Mouse (Mus musculus) kidney, adult 2 months (tissue): ENCODE data around the gene Pgs1. TPM values are rescaled to one million over a fixed set of nuclear protein-coding genes. Genes with fewer than 3 reads are reported as not detected.

Experiments
- DNase-seq: peaks from one replicate; pipeline ENCODE4 v3.0.0; 2021
- H3K27ac ChIP-seq: fragments of 200-500 bp; 2 replicates; pipeline ENCODE4 v1.5.1; 2012; ENCODE audit warnings: low read depth, low read length, control low read depth, inconsistent platforms; ENCODE audit not compliant: insufficient read depth
- H3K27me3 ChIP-seq: fragments of 200-500 bp; replicated peaks from 2 replicates; pipeline ENCODE4 v1.6.1; 2012; ENCODE audit warnings: mild to moderate bottlenecking, moderate library complexity, low read length, inconsistent platforms; ENCODE audit not compliant: control insufficient read depth, insufficient read depth
- H3K36me3 ChIP-seq: fragments of 200-500 bp; 2 replicates; pipeline ENCODE4 v1.6.1; 2012; ENCODE audit warnings: mild to moderate bottlenecking, moderate library complexity, low read length, inconsistent platforms; ENCODE audit not compliant: control insufficient read depth, insufficient read depth
- H3K4me1 ChIP-seq: fragments of 200-500 bp; 2 replicates; pipeline ENCODE4 v1.6.1; 2011; ENCODE audit warnings: low read length; ENCODE audit not compliant: control insufficient read depth, insufficient read depth
- H3K4me3 ChIP-seq: fragments of 200-500 bp; 2 replicates; pipeline ENCODE4 v1.5.1; 2011; ENCODE audit warnings: mild to moderate bottlenecking, low read depth, low read length, control low read depth; ENCODE audit not compliant: insufficient read depth
- CTCF ChIP-seq: fragments of 200-500 bp; conservative IDR thresholded peaks from 2 replicates; pipeline ENCODE4 v1.5.1; 2011; ENCODE audit warnings: low read depth, mild to moderate bottlenecking, control low read depth, low read length, moderate library complexity, mixed read lengths; ENCODE audit not compliant: insufficient read depth, insufficient read length
- POLR2A ChIP-seq: fragments of 200-500 bp; IDR thresholded peaks from one replicate; pipeline ENCODE4 v1.6.1; 2011; ENCODE audit warnings: low read depth, low read length, control low read depth
- WGBS: fragments of 180-500 bp; shearing (Covaris S2); methylation state at CpG from one replicate; pipeline ENCODE4 v1.1.7; 2018; 5-methylcytosine and 5-hydroxymethylcytosine counted together
- polyA plus RNA-seq: library from polyadenylated mRNA; depleted of rRNA; stranded (reverse); fragments of >200 nt; gene quantifications from 2 replicates; pipeline ENCODE4 v1.2.3, GENCODE M21; 2012

Gene Pgs1
- polyA plus RNA-seq, 1 experiment = 29.7 TPM

GRCm38 (mm10) chr11:118004217-118004616, 18.1 kb downstream of the Pgs1 start:
- H3K4me1 ChIP-seq = peaks cover 15% of the 10 kb centered on the region
- 69% methylated on average over 5 of the region's 5 CpGs for WGBS
- peak overlapping the region; percentile 72 for H3K27ac ChIP-seq
- DNase-seq = peak; percentile 71
- H3K4me3 ChIP-seq = no peak overlapping the region
- H3K36me3 ChIP-seq = no peaks in the 10 kb centered on the region; the same call in 1 of the 2 replicates
- TF ChIP-seq CTCF = no peak
- no peak for TF ChIP-seq POLR2A
- no peaks in the 10 kb centered on the region for H3K27me3 ChIP-seq

DNA sequence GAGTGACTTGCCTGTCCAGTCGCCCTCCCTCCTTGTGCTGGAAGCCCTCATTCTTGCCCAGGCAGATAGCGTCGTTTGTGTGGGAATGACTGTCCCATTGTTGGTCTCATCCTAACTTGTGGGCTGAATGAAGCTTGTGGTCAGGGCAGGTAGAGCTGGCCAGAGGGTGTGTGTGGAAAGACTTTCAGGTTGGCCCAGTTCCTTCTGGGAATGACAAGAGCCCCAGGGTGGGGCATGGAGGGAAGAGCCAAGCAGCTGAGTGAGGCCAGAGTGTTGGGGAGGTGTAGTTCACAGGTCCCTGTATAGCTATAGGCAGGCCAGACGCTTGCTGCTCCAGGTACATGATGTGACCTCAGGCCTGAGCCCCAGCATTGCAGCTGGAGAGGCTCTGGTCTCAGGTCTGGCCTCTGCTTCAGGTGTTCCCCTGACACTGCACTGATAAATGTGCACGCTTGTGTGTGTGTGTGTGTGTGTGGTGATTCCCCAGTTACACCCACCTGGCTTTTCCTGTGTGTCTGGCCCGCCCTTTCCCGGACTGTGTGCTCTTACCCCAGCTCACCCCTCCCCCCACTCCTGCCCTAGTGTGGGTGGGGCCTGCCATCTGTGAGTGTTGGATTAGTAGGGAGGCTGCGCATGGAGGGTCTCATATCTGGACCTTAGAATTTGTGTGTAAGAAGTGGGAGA, 21.5 kb downstream of the Pgs1 start:
- H3K36me3 ChIP-seq = no peaks in the 10 kb centered on the region
- peaks cover 25% of the 10 kb centered on the region for H3K4me1 ChIP-seq
- no peak for DNase-seq

GRCm38 (mm10) chr11:118008144-118008805, 22.2 kb downstream of the Pgs1 start:
- Histone ChIP-seq H3K27me3 (no peaks in the 10 kb centered on the region), H3K4me3 (no peak overlapping the region), H3K4me1 (peaks cover 25% of the 10 kb centered on the region), H3K27ac (no peak overlapping the region), H3K36me3 (no peaks in the 10 kb centered on the region)
- WGBS = 55% methylated on average over 5 of the region's 5 CpGs
- DNase-seq = no peak
- no peak for TF ChIP-seq POLR2A
- TF ChIP-seq CTCF = no peak

More for the DNA sequence above, 21.5 kb downstream of the Pgs1 start:
- TF ChIP-seq CTCF (no peak), POLR2A (no peak)
- Histone ChIP-seq H3K27me3 (no peaks in the 10 kb centered on the region), H3K27ac (no peak overlapping the region), H3K4me3 (no peak overlapping the region)
- WGBS = 83% methylated on average over 8 of the region's 8 CpGs

GRCm38 (mm10) chr11:118008843-118009242, 22.8 kb downstream of the Pgs1 start:
- DNase-seq = no peak
- Histone ChIP-seq H3K4me1 (peaks cover 25% of the 10 kb centered on the region), H3K27ac (no peak overlapping the region), H3K4me3 (no peak overlapping the region), H3K36me3 (no peaks in the 10 kb centered on the region), H3K27me3 (no peaks in the 10 kb centered on the region)
- 83% methylated on average over 8 of the region's 8 CpGs for WGBS
- TF ChIP-seq POLR2A = no peak
- no peak for TF ChIP-seq CTCF

GRCm38 (mm10) chr11:118009865-118010571, 23.9 kb downstream of the Pgs1 start:
- Histone ChIP-seq H3K27me3 (no peaks in the 10 kb centered on the region), H3K4me1 (peaks cover 25% of the 10 kb centered on the region), H3K4me3 (no peak overlapping the region), H3K27ac (no peak overlapping the region), H3K36me3 (no peaks in the 10 kb centered on the region)
- no peak for TF ChIP-seq CTCF
- no peak for TF ChIP-seq POLR2A
- 31% methylated on average over 4 of the region's 4 CpGs for WGBS
- peak; percentile 46 for DNase-seq

DNA sequence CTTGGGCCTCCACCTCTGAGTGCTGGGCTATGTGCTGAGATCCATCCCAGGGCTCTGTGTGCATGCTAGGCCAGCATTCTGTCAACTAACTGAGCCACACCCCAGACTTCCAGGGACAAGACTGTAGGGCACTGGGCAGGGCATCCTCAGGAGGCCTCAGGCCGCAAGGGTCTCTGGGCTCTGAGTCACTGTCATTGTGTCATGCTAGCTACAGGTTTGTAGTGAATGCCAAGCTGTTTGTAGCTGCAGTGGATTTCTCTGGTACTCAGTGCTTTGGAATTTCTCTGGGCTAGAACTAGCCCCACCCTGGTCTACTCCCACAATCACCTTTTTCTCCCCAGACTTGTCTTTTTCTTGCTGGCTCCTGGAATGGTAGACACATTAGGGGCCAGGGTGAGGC, 26.5 kb downstream of the Pgs1 start:
- Histone ChIP-seq H3K4me3 (no peak overlapping the region), H3K36me3 (no peaks in the 10 kb centered on the region), H3K4me1 (peaks cover 22% of the 10 kb centered on the region), H3K27me3 (no peaks in the 10 kb centered on the region), H3K27ac (no peak overlapping the region)
- no peak for DNase-seq
- 88% methylated on average over 1 of the region's 1 CpGs for WGBS
- TF ChIP-seq POLR2A (no peak), CTCF (no peak)

GRCm38 (mm10) chr11:118013339-118013738, 27.2 kb downstream of the Pgs1 start:
- 87% methylated on average over 2 of the region's 2 CpGs for WGBS
- H3K36me3 ChIP-seq = no peaks in the 10 kb centered on the region
- TF ChIP-seq POLR2A = no peak
- no peak for TF ChIP-seq CTCF
- H3K4me3 ChIP-seq = no peak overlapping the region
- DNase-seq = no peak
- H3K27me3 ChIP-seq = no peaks in the 10 kb centered on the region
- peaks cover 18% of the 10 kb centered on the region for H3K4me1 ChIP-seq
- no peak overlapping the region for H3K27ac ChIP-seq
